Mouse (Mus musculus): ENCODE measurements around the gene Rhbdf2. TPM values are rescaled to one million over a fixed set of nuclear protein-coding genes. Genes with fewer than 3 reads are reported as not detected.

The Rhbdf2 gene
- polyA plus RNA-seq, 1 experiment from 2014 or later = 17.9 TPM

DNA sequence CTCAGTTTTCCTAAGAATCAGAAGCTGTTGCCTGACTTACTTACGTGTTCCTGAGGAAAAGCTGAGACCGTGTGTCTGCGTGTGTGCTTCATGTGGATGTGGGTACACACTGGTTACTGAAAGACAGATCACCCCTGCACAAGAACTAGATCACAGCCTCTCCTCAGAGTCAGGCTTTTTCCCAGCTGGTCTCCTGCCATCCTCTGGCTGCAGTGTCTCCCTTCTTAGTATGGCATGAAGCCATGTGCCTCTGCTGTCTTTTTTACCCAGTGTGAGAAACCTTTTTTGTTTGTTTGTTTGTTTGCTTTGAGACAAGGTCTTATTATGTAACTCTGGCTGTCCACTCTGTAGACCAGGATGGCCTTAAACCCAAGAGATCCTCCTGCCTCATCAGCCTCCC is 47.5 kb downstream of the Rhbdf2 start:
- Histone ChIP-seq H3K4me1 (replicated peaks; ENCODE audit: control insufficient read depth, insufficient read depth, low read length) (peaks cover 12% of the 10 kb centered on the region), H3K4me2 (ENCODE audit: low read depth, low read length) (no peak overlapping the region), H3K36me3 (ENCODE audit: control insufficient read depth, insufficient read depth, low read length) (no peaks in the 10 kb centered on the region), H3K27ac (ENCODE audit: low read length) (no peak overlapping the region), H3K9ac (ENCODE audit: low read length) (no peak overlapping the region), H3K4me3 (ENCODE audit: low read length) (no peak overlapping the region), H3K9me3 (ENCODE audit: control insufficient read depth, low read length) (no peaks in the 10 kb centered on the region), H3K27me3 (ENCODE audit: control insufficient read depth, insufficient read depth, low read depth, low read length) (no peaks in the 10 kb centered on the region)
- no peak for ATAC-seq (ENCODE audit: low read depth)
- WGBS = 97% methylated on average over 3 of the region's 3 CpGs

GRCm38 (mm10) chr11:116575396-116575795 is 51.4 kb downstream of the Rhbdf2 start:
- Histone ChIP-seq H3K36me3 (ENCODE audit: control insufficient read depth, insufficient read depth, low read length) (no peaks in the 10 kb centered on the region), H3K4me1 (replicated peaks; ENCODE audit: control insufficient read depth, insufficient read depth, low read length) (peaks cover 17% of the 10 kb centered on the region), H3K9me3 (ENCODE audit: control insufficient read depth, low read length) (no peaks in the 10 kb centered on the region), H3K4me2 (ENCODE audit: low read depth, low read length) (no peak overlapping the region), H3K9ac (ENCODE audit: low read length) (no peak overlapping the region), H3K27me3 (ENCODE audit: control insufficient read depth, insufficient read depth, low read depth, low read length) (no peaks in the 10 kb centered on the region), H3K4me3 (ENCODE audit: low read length) (no peak overlapping the region), H3K27ac (ENCODE audit: low read length) (no peak overlapping the region)
- no peak for ATAC-seq (ENCODE audit: low read depth)
- 80% methylated on average over 2 of the region's 2 CpGs for WGBS

- H3K36me3 ChIP-seq (ENCODE audit: control insufficient read depth, insufficient read depth, low read length) = no peaks in the 10 kb centered on the region
- H3K4me1 ChIP-seq (replicated peaks; ENCODE audit: control insufficient read depth, insufficient read depth, low read length) = peaks cover 13% of the 10 kb centered on the region
- no peak overlapping the region for H3K4me3 ChIP-seq (ENCODE audit: low read length)
- ATAC-seq (ENCODE audit: low read depth) = no peak
- no peak overlapping the region for H3K4me2 ChIP-seq (ENCODE audit: low read depth, low read length)
- no peak overlapping the region for H3K9ac ChIP-seq (ENCODE audit: low read length)
- no peaks in the 10 kb centered on the region for H3K9me3 ChIP-seq (ENCODE audit: control insufficient read depth, low read length)
- H3K27ac ChIP-seq (ENCODE audit: low read length) = no peak overlapping the region
- no peaks in the 10 kb centered on the region for H3K27me3 ChIP-seq (ENCODE audit: control insufficient read depth, insufficient read depth, low read depth, low read length)
- 71% methylated on average over 6 of the region's 6 CpGs for WGBS
Observed at GRCm38 (mm10) chr11:116574982-116575381, 51.8 kb downstream of the Rhbdf2 start.

DNA sequence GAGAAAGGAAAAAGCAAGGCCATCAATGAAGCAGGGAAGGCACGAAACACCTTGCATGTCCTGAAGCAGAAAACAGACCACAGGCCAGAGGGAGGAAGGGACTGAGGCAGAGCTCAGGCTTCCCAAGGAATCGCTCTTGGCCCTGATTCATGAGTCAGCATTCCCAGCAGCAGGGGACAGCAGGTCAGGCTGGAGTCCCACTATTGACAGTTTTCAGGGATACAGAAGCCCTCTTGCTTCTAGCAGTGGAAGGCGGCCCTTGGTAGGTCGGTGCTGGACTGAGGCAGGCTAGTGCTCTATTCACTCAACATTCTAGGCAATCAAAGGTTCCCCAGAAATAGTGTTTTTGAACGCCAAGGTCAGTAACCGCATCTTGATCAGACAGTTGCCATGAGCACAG is 52.3 kb downstream of the Rhbdf2 start:
- no peak for ATAC-seq (ENCODE audit: low read depth)
- Histone ChIP-seq H3K4me2 (ENCODE audit: low read depth, low read length) (no peak overlapping the region), H3K27ac (ENCODE audit: low read length) (no peak overlapping the region), H3K4me1 (replicated peaks; ENCODE audit: control insufficient read depth, insufficient read depth, low read length) (peaks cover 11% of the 10 kb centered on the region), H3K9ac (ENCODE audit: low read length) (no peak overlapping the region), H3K9me3 (ENCODE audit: control insufficient read depth, low read length) (no peaks in the 10 kb centered on the region), H3K4me3 (ENCODE audit: low read length) (no peak overlapping the region), H3K27me3 (ENCODE audit: control insufficient read depth, insufficient read depth, low read depth, low read length) (no peaks in the 10 kb centered on the region), H3K36me3 (ENCODE audit: control insufficient read depth, insufficient read depth, low read length) (no peaks in the 10 kb centered on the region)
- WGBS = 73% methylated on average over 6 of the region's 6 CpGs

GRCm38 (mm10) chr11:116572756-116573543 is 53.9 kb downstream of the Rhbdf2 start:
- no peak overlapping the region for H3K4me2 ChIP-seq (ENCODE audit: low read depth, low read length)

GRCm38 (mm10) chr11:116571767-116572679 is 54.8 kb downstream of the Rhbdf2 start:
- Histone ChIP-seq H3K36me3 (ENCODE audit: control insufficient read depth, insufficient read depth, low read length) (no peaks in the 10 kb centered on the region), H3K4me2 (ENCODE audit: low read depth, low read length) (no peak overlapping the region), H3K27ac (ENCODE audit: low read length) (no peak overlapping the region), H3K9ac (ENCODE audit: low read length) (no peak overlapping the region), H3K9me3 (ENCODE audit: control insufficient read depth, low read length) (no peaks in the 10 kb centered on the region), H3K4me3 (ENCODE audit: low read length) (no peak overlapping the region), H3K4me1 (replicated peaks; ENCODE audit: control insufficient read depth, insufficient read depth, low read length) (peaks cover 9% of the 10 kb centered on the region), H3K27me3 (ENCODE audit: control insufficient read depth, insufficient read depth, low read depth, low read length) (no peaks in the 10 kb centered on the region)
- no peak for ATAC-seq (ENCODE audit: low read depth)
- 65% methylated on average over 19 of the region's 19 CpGs for WGBS

More at GRCm38 (mm10) chr11:116572756-116573543, 53.9 kb downstream of the Rhbdf2 start:
- Histone ChIP-seq H3K9ac (ENCODE audit: low read length) (no peak overlapping the region), H3K4me3 (ENCODE audit: low read length) (no peak overlapping the region), H3K27me3 (ENCODE audit: control insufficient read depth, insufficient read depth, low read depth, low read length) (no peaks in the 10 kb centered on the region), H3K9me3 (ENCODE audit: control insufficient read depth, low read length) (no peaks in the 10 kb centered on the region), H3K4me1 (replicated peaks; ENCODE audit: control insufficient read depth, insufficient read depth, low read length) (peaks cover 9% of the 10 kb centered on the region), H3K27ac (ENCODE audit: low read length) (no peak overlapping the region), H3K36me3 (ENCODE audit: control insufficient read depth, insufficient read depth, low read length) (no peaks in the 10 kb centered on the region)
- 49% methylated on average over 12 of the region's 12 CpGs for WGBS
- peak; percentile 41 for ATAC-seq (ENCODE audit: low read depth)

GRCm38 (mm10) chr11:116570821-116571220 is 56.0 kb downstream of the Rhbdf2 start:
- Histone ChIP-seq H3K4me2 (ENCODE audit: low read depth, low read length) (no peak overlapping the region), H3K4me1 (replicated peaks; ENCODE audit: control insufficient read depth, insufficient read depth, low read length) (peaks cover 9% of the 10 kb centered on the region), H3K4me3 (ENCODE audit: low read length) (no peak overlapping the region), H3K27me3 (ENCODE audit: control insufficient read depth, insufficient read depth, low read depth, low read length) (no peaks in the 10 kb centered on the region), H3K36me3 (ENCODE audit: control insufficient read depth, insufficient read depth, low read length) (no peaks in the 10 kb centered on the region), H3K27ac (ENCODE audit: low read length) (no peak overlapping the region), H3K9me3 (ENCODE audit: control insufficient read depth, low read length) (no peaks in the 10 kb centered on the region), H3K9ac (ENCODE audit: low read length) (no peak overlapping the region)
- WGBS = 78% methylated on average over 7 of the region's 7 CpGs
- no peak for ATAC-seq (ENCODE audit: low read depth)

- H3K27me3 ChIP-seq (ENCODE audit: control insufficient read depth, insufficient read depth, low read depth, low read length) = no peaks in the 10 kb centered on the region
- no peak overlapping the region for H3K9ac ChIP-seq (ENCODE audit: low read length)
- H3K9me3 ChIP-seq (ENCODE audit: control insufficient read depth, low read length) = no peaks in the 10 kb centered on the region
- no peak for ATAC-seq (ENCODE audit: low read depth)
- no peak overlapping the region for H3K4me2 ChIP-seq (ENCODE audit: low read depth, low read length)
- H3K4me3 ChIP-seq (ENCODE audit: low read length) = no peak overlapping the region
- H3K4me1 ChIP-seq (replicated peaks; ENCODE audit: control insufficient read depth, insufficient read depth, low read length) = peaks cover 4% of the 10 kb centered on the region
- WGBS = 82% methylated on average over 8 of the region's 8 CpGs
- H3K27ac ChIP-seq (ENCODE audit: low read length) = no peak overlapping the region
- H3K36me3 ChIP-seq (ENCODE audit: control insufficient read depth, insufficient read depth, low read length) = no peaks in the 10 kb centered on the region
Observed at GRCm38 (mm10) chr11:116567531-116567930, 59.3 kb downstream of the Rhbdf2 start.

Data from lung, embryonic 16.5 days (tissue).